Mouse (Mus musculus) liver, postnatal 0 days (tissue): Measurements from ENCODE around the gene Hist1h2bj.

Experiments used
- CTCF ChIP-seq: sonication (generic); IDR thresholded peaks from 2 replicates; pipeline ENCODE4 v1.5.1; 2016; ENCODE audit warnings: antibody characterized with exemption, low read depth
- EP300 ChIP-seq: IDR thresholded peaks from 2 replicates; pipeline ENCODE4 v1.6.1; 2016; ENCODE audit warnings: antibody characterized with exemption, low read depth, mild to moderate bottlenecking

- no peak; the same call in 1 of the 2 replicates for TF ChIP-seq CTCF
- no peak for TF ChIP-seq EP300
Observed at GRCm38 (mm10) chr13:22006334-22007120, 36.5 kb upstream of the Hist1h2bj start.
